23 mouse cellular contexts compared by ENCODE assay signal in the genomic region with DNA sequence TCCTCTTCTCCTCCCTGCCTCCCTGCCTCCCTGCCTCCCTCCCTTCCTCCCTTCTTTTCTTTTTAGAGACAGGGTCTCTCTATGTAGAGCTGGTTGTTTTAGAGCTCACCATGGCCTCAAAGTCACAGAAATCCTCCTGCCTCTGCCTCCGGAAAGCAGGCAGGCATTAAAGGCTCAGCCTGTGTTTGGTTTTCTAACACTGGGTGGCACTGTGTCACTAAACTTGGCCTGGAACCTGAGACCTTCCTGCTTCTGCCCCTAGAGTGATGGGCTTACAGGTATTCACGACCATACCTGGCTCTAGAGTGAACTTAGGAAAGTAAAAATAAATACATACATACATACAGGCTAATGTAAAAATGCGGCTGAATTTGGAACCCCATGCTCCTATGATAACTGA. TPM values are rescaled to one million over a fixed set of nuclear protein-coding genes. Genes with fewer than 3 reads are reported as not detected.
DNase-seq lines count a peak whose midpoint lies in the region; ATAC-seq and TF ChIP-seq lines count a peak whose summit lies in the region.
"Had no signal": no experiment of that assay in that cellular context is flagged by ENCODE, and none has a peak within 500 bp of the region (broad histone marks: within the 10 kb centered on the region; RNA-seq: fewer than 3 reads in every experiment).

No protein-coding gene starts in this region.

- WGBS in hindbrain, postnatal 0 days: 85% methylated on average over 3 of the region's 3 CpGs
- 89% methylated on average over 3 of the region's 3 CpGs for WGBS in hindbrain, embryonic 10.5 days

- H3K36me3 ChIP-seq in hindbrain, postnatal 0 days (ENCODE audit: insufficient read depth, low read length): no peaks in the 10 kb centered on the region
- no peaks in the 10 kb centered on the region for H3K36me3 ChIP-seq in hindbrain, embryonic 10.5 days
- H3K36me3 ChIP-seq in E14TG2a.4 (ENCODE audit: insufficient read depth, low read length) (no peaks in the 10 kb centered on the region), ES-Bruce4 (ENCODE audit: control insufficient read depth, insufficient read depth, low read length, poor library complexity, severe bottlenecking) (no peaks in the 10 kb centered on the region)
- H3K36me3 ChIP-seq: heart, embryonic 13.5 days; hindbrain, embryonic 15.5 days; stomach, embryonic 15.5 days had no signal

- H3K27me3 ChIP-seq in hindbrain, postnatal 0 days (ENCODE audit: insufficient read depth, low read length): no peaks in the 10 kb centered on the region
- no peaks in the 10 kb centered on the region for H3K27me3 ChIP-seq in hindbrain, embryonic 10.5 days (ENCODE audit: insufficient read depth, poor library complexity, severe bottlenecking)
- peaks cover 8% of the 10 kb centered on the region; the same call in 1 of the 2 replicates for H3K27me3 ChIP-seq in E14TG2a.4 (ENCODE audit: insufficient read depth, low read length)
- no peaks in the 10 kb centered on the region for H3K27me3 ChIP-seq in ES-Bruce4 (ENCODE audit: control insufficient read depth, insufficient read depth, low read length, poor library complexity, severe bottlenecking)
- H3K27me3 ChIP-seq: hindbrain, embryonic 15.5 days; stomach, embryonic 15.5 days had no signal

- no peak overlapping the region for H3K27ac ChIP-seq in hindbrain, postnatal 0 days
- H3K27ac ChIP-seq in hindbrain, embryonic 10.5 days: no peak overlapping the region
- no peak overlapping the region for H3K27ac ChIP-seq in ES-Bruce4 (ENCODE audit: insufficient read depth, low read length)
- H3K27ac ChIP-seq: heart, embryonic 13.5 days; liver, embryonic 14.5 days; stomach, embryonic 15.5 days had no signal

- no peak for ATAC-seq in hindbrain, postnatal 0 days

- no peaks in the 10 kb centered on the region for H3K9me3 ChIP-seq in hindbrain, postnatal 0 days (ENCODE audit: low read length)
- H3K9me3 ChIP-seq in hindbrain, embryonic 10.5 days: no peaks in the 10 kb centered on the region
- H3K9me3 ChIP-seq in E14TG2a.4 (ENCODE audit: low read length) (no peaks in the 10 kb centered on the region), ES-Bruce4 (replicated peaks; ENCODE audit: control insufficient read depth, insufficient read depth, low read length, poor library complexity, severe bottlenecking) (no peaks in the 10 kb centered on the region)
- H3K9me3 ChIP-seq: heart, embryonic 13.5 days; hindbrain, embryonic 15.5 days; stomach, embryonic 15.5 days had no signal

- no peaks in the 10 kb centered on the region for H3K4me1 ChIP-seq in hindbrain, postnatal 0 days (ENCODE audit: insufficient read depth, low read length)
- H3K4me1 ChIP-seq in hindbrain, embryonic 10.5 days (replicated peaks): peaks cover 21% of the 10 kb centered on the region
- H3K4me1 ChIP-seq in E14TG2a.4 (replicated peaks; ENCODE audit: low read depth, low read length) (peaks cover 11% of the 10 kb centered on the region), ES-Bruce4 (ENCODE audit: control insufficient read depth, insufficient read depth, low read length) (no peaks in the 10 kb centered on the region)
- H3K4me1 ChIP-seq: heart, embryonic 13.5 days; stomach, embryonic 15.5 days had no signal

- no peak overlapping the region for H3K4me3 ChIP-seq in hindbrain, postnatal 0 days (ENCODE audit: low read length)
- no peak overlapping the region for H3K4me3 ChIP-seq in hindbrain, embryonic 10.5 days
- H3K4me3 ChIP-seq in E14TG2a.4 (replicated peaks; ENCODE audit: low read length) (no peak overlapping the region), ES-Bruce4 (ENCODE audit: low read depth, low read length) (no peak overlapping the region)
- H3K4me3 ChIP-seq: heart, embryonic 13.5 days; hindbrain, embryonic 15.5 days; stomach, embryonic 15.5 days had no signal

- no peak overlapping the region for H3K4me2 ChIP-seq in hindbrain, postnatal 0 days (ENCODE audit: low read depth, low read length)
- H3K4me2 ChIP-seq: heart, embryonic 13.5 days; stomach, embryonic 15.5 days had no signal

- no peak for TF ChIP-seq EP300 in ES-Bruce4 (IDR thresholded peaks at IDR 0.05; ENCODE audit: insufficient read depth, low read depth, low read length)

- no peak for TF ChIP-seq POLR2A in ES-Bruce4 (IDR thresholded peaks at IDR 0.05; ENCODE audit: insufficient read depth, low read length)

- no peak overlapping the region for H3K9ac ChIP-seq in hindbrain, postnatal 0 days (replicated peaks; ENCODE audit: low read length)
- no peak overlapping the region for H3K9ac ChIP-seq in ES-Bruce4 (ENCODE audit: low read depth, poor library complexity, severe bottlenecking)
- H3K9ac ChIP-seq: heart, embryonic 13.5 days; hindbrain, embryonic 15.5 days; liver, embryonic 14.5 days; stomach, embryonic 15.5 days had no signal

- TF ChIP-seq CTCF in hindbrain, postnatal 0 days (IDR thresholded peaks at IDR 0.05; ENCODE audit: low read depth): peak; percentile 32
- TF ChIP-seq CTCF in E14TG2a.4 (conservative IDR thresholded peaks at IDR 0.05; ENCODE audit: low read length) (peak; percentile 40), ES-Bruce4 (IDR thresholded peaks at IDR 0.05; ENCODE audit: low read depth, low read length) (peak; percentile 59)

- no peak for DNase-seq in hindbrain, postnatal 0 days (ENCODE audit: low spot score)
- DNase-seq in hindbrain, embryonic 10.5 days (ENCODE audit: low spot score): no peak
- DNase-seq in ZHBTc4 (ENCODE audit: low read depth, low spot score): peak; percentile 59
- no peak for DNase-seq in spleen, adult 18-20 months
- no peak for DNase-seq in thymus, postnatal 4 days
- DNase-seq: adrenal gland, adult 8-10 months; B cell, adult 2 months; cerebellum, adult 8-10 months; cerebellum, postnatal 25 days; heart, postnatal 10 days; kidney, adult 18-20 months; kidney, postnatal 36 days; layer of hippocampus, postnatal 36 days; liver; lung, adult 2 months; lung, postnatal 10 days had no signal

RNA-seq across cellular contexts. Expression of gene Ran, which starts 32.0 kb away (rescaled TPM):
- total RNA-seq in hindbrain, postnatal 0 days (2014; rRNA removed): 156 and 159 TPM in 2 replicates
- polyA plus RNA-seq in hindbrain, postnatal 0 days (2015; fragmentation: Nextera tagmentation; extraction: Ambion mirVana): 304 and 314 TPM in 2 replicates
- polyA plus RNA-seq in hindbrain, embryonic 10.5 days (2016; fragmentation: Nextera tagmentation; extraction: Ambion mirVana): 886 and 980 TPM in 2 replicates
- polyA plus RNA-seq in ES-Bruce4 (2011; ENCODE audit: insufficient read depth, insufficient read length, low read depth, missing spikeins): 669 and 685 TPM in 2 replicates

RNA-seq across cellular contexts. Expression of gene Stx2, which starts 43.5 kb away (rescaled TPM):
- 14.1 and 16.3 TPM in 2 replicates for total RNA-seq in hindbrain, postnatal 0 days (2014; rRNA removed)
- polyA plus RNA-seq in hindbrain, postnatal 0 days (2015; fragmentation: Nextera tagmentation; extraction: Ambion mirVana): 11.9 and 15.0 TPM in 2 replicates
- polyA plus RNA-seq in hindbrain, embryonic 10.5 days (2016; fragmentation: Nextera tagmentation; extraction: Ambion mirVana): 25.9 and 26.7 TPM in 2 replicates
- 19.8 and 25.9 TPM in 2 replicates for polyA plus RNA-seq in ES-Bruce4 (2011; ENCODE audit: insufficient read depth, insufficient read length, low read depth, missing spikeins)

RNA-seq across cellular contexts. Expression of gene Adgrd1, which starts 44.6 kb away (rescaled TPM):
- total RNA-seq in hindbrain, postnatal 0 days (2014; rRNA removed): 0.52 and 0.54 TPM in 2 replicates
- polyA plus RNA-seq in hindbrain, postnatal 0 days (2015; fragmentation: Nextera tagmentation; extraction: Ambion mirVana): 0.21 and 0.23 TPM in 2 replicates
- polyA plus RNA-seq in hindbrain, embryonic 10.5 days (2016; fragmentation: Nextera tagmentation; extraction: Ambion mirVana): 0.06 and 0.13 TPM in 2 replicates
- polyA plus RNA-seq in ES-Bruce4 (2011; ENCODE audit: insufficient read depth, insufficient read length, low read depth, missing spikeins): not detected in 2 replicates
- polyA plus RNA-seq: limb, embryonic 11.5 days had no signal
